Mouse (Mus musculus): ENCODE results near the gene Prg3.

GRCm38 (mm10) chr2:85007729-85008128, 19.7 kb downstream of the Prg3 start:
- peak; percentile 77 for TF ChIP-seq CTCF (IDR thresholded peaks at IDR 0.05; ENCODE audit: low read depth)
- TF ChIP-seq EP300 (optimal IDR thresholded peaks at IDR 0.05), result no peak
